Mouse (Mus musculus): Measurements from ENCODE around the gene Esrrb. TPM values are rescaled to one million over a fixed set of nuclear protein-coding genes. Genes with fewer than 3 reads are reported as not detected.

The Esrrb gene
- total RNA-seq, 1 experiment from 2014 or later: not detected

DNA sequence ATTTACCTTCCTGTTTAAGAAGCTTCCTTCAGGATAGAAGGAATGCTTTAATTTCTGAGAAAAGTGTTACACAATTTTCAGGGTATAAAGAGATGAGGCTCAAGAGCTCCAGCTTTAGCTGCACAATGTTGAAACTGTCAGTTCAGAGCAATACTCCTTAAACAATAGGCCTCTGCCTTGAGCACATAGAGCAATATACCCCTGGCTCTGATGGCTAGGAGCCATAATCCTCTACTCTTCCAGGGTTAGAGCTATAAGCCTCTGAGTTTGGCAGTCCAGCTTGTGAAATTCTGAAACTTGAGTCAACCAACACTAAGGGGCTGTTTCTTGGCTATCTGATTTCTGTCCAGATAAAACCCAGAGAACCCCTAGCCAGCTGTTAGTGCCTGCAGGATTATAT is 176.9 kb downstream of the Esrrb start:
- no peak for ATAC-seq (ENCODE audit: extremely low read depth, insufficient number of reproducible peaks, low FRiP score, poor library complexity, severe bottlenecking)

DNA sequence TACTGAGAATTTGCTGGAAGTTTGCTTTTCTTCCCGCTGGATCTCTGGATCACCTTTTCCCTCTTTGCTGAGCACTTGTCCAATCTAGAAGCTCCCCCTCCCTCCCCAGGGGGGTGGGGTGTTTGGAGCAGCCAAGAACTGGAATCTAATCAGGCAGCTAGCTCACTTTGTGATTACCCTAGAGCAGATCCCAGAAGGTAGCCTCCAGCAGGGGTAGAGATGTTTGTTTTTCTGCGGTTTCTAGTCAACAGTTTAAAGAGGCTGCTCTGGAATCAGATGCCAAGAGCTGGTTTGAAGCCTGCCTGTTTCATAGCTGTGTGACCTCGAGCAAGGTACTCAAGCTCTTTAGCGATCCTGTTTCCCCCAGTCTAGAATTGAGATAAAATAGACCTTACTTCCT is 177.8 kb downstream of the Esrrb start:
- no peak for ATAC-seq (ENCODE audit: extremely low read depth, insufficient number of reproducible peaks, low FRiP score, poor library complexity, severe bottlenecking)

DNA sequence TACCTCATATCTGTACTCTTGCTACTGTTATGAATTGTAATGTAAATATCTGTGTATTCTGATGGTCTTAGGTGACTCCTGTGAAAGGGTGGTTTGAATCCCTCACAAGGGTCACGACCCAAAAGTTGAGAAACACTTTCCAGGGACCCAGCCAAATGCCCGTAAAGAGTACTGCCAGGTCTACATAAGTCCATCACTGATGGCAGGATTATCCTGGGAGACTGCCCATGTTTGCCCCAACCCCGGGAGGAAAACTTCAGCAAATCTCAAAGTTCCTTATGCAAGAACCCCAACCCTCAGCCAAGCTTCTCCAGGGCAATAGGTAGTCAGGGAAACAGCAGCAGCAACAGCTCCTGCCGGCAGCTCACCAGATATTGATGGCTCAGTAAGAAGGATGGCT is 178.6 kb downstream of the Esrrb start:
- ATAC-seq (ENCODE audit: extremely low read depth, insufficient number of reproducible peaks, low FRiP score, poor library complexity, severe bottlenecking): no peak

DNA sequence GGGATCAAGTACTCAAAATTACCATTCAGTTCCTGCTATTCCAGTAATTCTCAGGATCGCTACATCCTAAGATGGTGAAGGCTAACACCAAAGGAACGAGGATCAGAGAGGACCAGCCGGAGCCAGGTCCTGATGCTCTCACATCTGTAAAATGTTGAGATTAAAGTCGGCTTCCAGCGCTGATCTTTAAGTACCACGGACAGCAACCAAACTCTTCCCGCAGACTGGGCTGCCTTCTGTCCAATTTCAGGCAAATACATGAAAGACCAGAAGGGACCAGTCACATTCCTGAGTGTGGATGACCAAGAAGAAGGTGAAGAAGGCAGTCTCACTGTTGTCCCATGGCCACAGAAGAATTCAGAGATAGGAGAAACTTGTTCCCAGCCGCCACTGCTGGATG is 186.9 kb downstream of the Esrrb start:
- no peak for ATAC-seq (ENCODE audit: extremely low read depth, insufficient number of reproducible peaks, low FRiP score, poor library complexity, severe bottlenecking)

DNA sequence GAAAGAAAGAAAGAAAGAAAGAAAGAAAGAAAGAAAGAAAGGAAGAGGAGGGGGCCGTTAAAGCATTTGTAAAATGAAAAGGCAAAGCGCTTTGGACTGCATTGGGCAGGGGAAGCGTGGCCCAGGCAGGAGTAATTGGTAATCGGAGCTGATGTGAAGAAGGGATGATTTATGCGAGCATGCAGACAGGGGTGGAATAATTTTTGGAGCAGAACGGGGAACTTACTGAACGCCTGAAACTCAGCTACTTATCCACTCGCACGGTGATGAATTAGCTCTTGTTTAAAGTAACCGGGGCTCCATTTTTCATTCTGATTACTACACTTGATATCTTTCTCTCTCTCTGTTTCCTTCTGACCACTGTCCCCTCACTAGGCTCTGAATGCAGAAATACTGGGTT is 192.1 kb downstream of the Esrrb start:
- ATAC-seq (ENCODE audit: extremely low read depth, insufficient number of reproducible peaks, low FRiP score, poor library complexity, severe bottlenecking): no peak

DNA sequence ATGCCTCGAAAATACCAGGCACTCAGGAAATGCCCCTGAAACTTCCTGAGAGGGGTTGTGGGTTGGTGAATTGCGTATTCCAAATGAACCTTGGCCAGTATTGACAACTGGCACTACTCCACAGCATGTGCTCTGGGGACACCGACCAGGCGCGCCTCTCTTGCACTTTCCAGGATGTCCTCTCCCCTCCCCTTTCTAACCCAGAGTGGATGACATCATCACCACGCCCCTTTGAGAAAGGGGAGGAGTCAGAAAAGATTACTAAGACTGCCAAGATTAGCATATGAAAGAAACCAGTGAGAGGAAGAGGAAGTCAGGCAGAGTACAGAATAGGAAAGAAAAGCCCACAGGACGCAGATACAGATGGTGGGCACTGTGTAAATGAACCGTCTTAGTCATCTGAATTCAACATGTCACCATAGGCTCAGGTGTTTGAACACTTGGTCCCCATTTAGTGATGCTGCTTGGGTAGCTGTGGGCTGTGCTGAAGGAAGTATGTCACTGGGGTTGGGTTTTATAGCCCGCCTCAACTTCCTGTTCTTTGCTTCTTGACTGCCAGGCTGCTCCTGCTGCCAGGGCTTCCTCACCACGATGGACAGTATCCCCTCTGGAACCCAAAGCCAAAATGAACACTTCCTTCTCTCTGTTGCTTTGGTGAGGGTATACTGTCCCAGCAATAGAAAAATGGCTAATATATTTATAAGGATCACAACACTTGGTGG is 196.0 kb downstream of the Esrrb start:
- ATAC-seq (ENCODE audit: extremely low read depth, insufficient number of reproducible peaks, low FRiP score, poor library complexity, severe bottlenecking): no peak

DNA sequence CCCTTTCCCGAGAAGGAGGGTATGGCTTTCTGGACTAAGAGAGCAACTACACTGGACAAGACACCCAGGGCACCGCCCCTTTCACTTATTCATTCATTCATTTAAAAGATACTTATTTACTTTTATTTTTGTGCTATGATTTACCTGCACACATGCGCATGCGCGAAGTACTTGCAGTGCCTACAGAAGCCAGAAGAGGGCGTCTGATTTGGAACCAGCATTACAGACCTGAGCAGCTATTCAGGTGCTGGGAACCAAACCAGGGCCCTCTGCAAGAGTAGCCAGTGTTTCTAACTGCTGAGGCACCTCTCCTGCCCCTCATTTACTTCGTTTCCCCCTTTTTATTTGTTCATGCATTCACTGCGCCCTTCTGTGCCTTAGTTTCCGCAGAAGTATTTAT is 198.0 kb downstream of the Esrrb start:
- ATAC-seq (ENCODE audit: extremely low read depth, insufficient number of reproducible peaks, low FRiP score, poor library complexity, severe bottlenecking): no peak

DNA sequence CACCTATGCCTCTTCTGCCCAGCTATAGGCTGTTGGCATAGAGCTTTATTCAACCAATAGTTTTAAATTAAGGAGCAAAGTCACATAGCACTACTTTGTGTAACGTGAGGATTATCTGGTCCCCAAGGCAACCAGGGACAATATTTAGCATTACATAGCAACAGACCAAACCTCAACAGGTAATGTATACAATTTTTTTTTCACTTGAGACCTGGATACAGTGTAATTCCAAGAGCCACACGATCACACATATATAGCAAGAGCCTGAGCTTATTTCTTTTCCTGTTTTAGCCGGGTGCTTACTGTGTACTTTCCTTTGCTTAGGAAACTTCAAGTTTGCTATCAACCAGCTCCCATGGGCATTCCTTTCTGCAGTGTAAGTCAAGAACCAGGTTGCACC is 201.8 kb downstream of the Esrrb start:
- no peak for ATAC-seq (ENCODE audit: extremely low read depth, insufficient number of reproducible peaks, low FRiP score, poor library complexity, severe bottlenecking)

DNA sequence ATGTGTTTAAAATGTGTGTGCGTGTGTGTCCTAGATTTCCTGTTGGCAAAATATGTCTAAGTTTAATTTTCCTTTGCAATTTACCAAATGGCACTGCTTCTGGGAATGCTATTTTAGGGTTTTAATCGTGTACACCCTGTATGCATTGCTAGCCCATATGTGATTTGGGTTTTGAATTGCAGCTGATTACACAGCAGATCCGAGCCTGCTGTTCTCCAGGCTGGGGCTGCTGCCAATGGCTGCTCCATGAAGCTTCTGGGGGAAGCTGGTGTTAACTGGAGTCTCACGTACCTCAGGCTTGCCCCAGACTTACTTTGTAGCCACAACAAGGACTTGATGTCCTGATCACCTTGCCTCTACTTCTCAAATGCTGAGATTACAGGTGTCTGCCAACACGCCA is 205.1 kb downstream of the Esrrb start:
- no peak for ATAC-seq (ENCODE audit: extremely low read depth, insufficient number of reproducible peaks, low FRiP score, poor library complexity, severe bottlenecking)

Other genes starting within 250 kb of the Esrrb start
- 71.9 and 77.2 TPM in 2 replicates for gene Gpatch2l, start 119.3 kb upstream of the Esrrb start, total RNA-seq (2017)

Measured in neutrophil, adult 5-6 weeks (primary cell).